Mouse (Mus musculus) liver, embryonic 14.5 days (tissue): ENCODE data around the gene Hspa12b.

Experiments
- CTCF ChIP-seq: IDR thresholded peaks from 2 replicates; pipeline ENCODE4 v1.5.1; 2016; ENCODE audit warnings: antibody characterized with exemption, low read depth, control low read depth
- EP300 ChIP-seq: IDR thresholded peaks from 2 replicates; pipeline ENCODE4 v1.6.1; 2016; ENCODE audit warnings: antibody characterized with exemption, low read depth

- TF ChIP-seq EP300 (no peak), CTCF (no peak)
These were observed 12.2 kb downstream of the Hspa12b start for GRCm38 (mm10) chr2:131139287-131139686.
